Mouse (Mus musculus) cortical plate, adult 2 months (tissue): ENCODE measurements at regions not wholly inside any gene's neighbourhood (a gene's known extent, or its start where the extent isn't known, plus 50 kb on each side); places are given as distances from the start of the nearest gene placed in this dataset.

Experiments
- H3K27ac ChIP-seq: fragments of 200-500 bp; 2 replicates; pipeline ENCODE4 v1.5.1; 2012; ENCODE audit warnings: low read length, control low read depth, inconsistent platforms; ENCODE audit not compliant: insufficient read depth
- H3K4me1 ChIP-seq: fragments of 200-500 bp; 2 replicates; pipeline ENCODE4 v1.6.1; 2011; ENCODE audit warnings: low read length; ENCODE audit not compliant: control insufficient read depth, insufficient read depth
- H3K4me3 ChIP-seq: fragments of 200-500 bp; 2 replicates; pipeline ENCODE4 v1.5.1; 2011; ENCODE audit warnings: mild to moderate bottlenecking, low read length, control low read depth; ENCODE audit not compliant: insufficient read depth
- CTCF ChIP-seq: fragments of 200-500 bp; IDR thresholded peaks from 2 replicates; pipeline ENCODE4 v1.5.1; 2011; ENCODE audit warnings: mild to moderate bottlenecking, control low read depth, low read length; ENCODE audit not compliant: insufficient read depth; ENCODE audit errors: extremely low read depth
- POLR2A ChIP-seq: fragments of 200-500 bp; IDR thresholded peaks from 2 replicates; pipeline ENCODE4 v1.6.1; 2011; ENCODE audit warnings: mild to moderate bottlenecking, low read length, control low read depth; ENCODE audit not compliant: insufficient read depth; ENCODE audit errors: extremely low read depth

DNA sequence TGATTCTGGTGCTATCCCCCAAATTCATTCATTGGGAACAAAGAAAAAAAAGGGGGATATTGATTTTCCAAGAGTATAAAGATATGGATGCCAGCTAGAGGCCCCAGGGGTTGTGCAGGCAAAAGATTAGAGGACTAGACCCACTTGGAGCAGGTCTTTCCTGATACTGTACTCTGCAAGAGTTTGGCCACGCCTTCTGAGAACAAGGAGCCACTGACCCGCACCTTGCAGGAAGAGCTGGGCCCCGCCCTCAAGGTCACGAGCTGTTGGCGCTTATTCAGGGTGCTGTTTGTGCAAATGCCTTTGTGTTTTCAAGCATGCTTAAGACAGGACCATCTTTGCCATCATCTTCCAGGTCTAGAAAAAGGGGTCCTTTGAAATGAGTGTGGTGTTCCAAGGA lies 54.5 kb upstream of the Slc7a1 start:
- TF ChIP-seq CTCF (no peak), POLR2A (no peak)
- peaks cover 2% of the 10 kb centered on the region; the same call in 1 of the 2 replicates for H3K4me1 ChIP-seq
- H3K27ac ChIP-seq, result no peak overlapping the region
- H3K4me3 ChIP-seq, result no peak overlapping the region

DNA sequence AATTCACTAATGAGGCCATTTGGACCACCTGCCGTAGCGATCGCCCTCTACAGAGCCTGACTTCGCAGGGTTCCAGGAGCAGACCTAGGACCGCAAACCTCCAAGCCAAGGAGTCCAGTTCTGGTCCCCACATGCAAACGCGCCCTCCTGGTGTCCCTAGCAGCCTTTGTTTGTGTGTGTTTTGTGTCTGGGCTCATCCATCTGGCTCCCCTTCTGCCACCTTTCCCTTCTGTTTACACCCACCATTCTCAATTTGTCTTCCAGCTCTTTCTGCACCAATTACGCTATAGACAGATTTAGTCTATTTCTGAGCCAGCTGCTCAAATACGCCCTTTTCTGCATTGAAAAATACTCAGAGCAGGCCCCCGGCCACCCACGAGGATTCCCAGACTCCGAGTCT lies 54.1 kb upstream of the Slc7a1 start:
- no peak for TF ChIP-seq POLR2A
- no peak for TF ChIP-seq CTCF
- Histone ChIP-seq H3K4me1 (peaks cover 2% of the 10 kb centered on the region; the same call in 1 of the 2 replicates), H3K27ac (no peak overlapping the region), H3K4me3 (no peak overlapping the region)

DNA sequence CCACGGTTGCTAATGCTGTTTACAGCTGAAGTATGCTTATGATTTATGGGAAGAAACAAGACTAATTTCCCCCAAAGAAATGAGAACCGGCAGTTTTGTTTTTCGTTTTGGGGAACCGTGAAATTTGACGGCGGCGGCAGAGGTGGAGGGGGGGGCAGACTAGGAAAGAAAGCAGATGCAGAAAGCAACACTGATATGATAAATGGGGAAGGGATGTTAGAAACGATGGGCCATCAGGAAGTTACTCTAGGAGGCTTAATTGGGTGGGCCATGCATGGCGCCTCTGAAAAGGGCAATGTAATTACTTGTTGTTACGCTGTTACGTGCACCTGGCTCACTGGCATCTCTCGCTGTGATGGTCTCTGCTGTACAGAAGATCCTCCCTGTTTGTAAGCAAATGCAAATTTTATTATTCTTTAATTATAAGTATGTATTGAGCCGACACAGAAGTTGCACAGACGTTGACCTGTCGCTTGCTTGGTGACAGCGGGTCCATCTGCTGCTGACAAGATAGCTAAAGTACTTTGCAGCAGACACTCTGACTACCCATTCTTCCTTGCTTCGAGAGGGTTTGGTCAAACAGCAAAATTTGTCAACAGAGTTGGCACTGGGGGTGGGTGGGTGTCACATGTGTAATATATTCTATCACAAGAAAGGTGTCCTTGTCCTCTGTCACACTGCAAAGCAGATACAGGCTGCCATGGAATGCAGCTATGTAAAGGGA lies 53.4 kb upstream of the Slc7a1 start:
- TF ChIP-seq CTCF, result no peak
- TF ChIP-seq POLR2A, result no peak
- no peak overlapping the region for H3K4me3 ChIP-seq
- H3K4me1 ChIP-seq, result peaks cover 2% of the 10 kb centered on the region; the same call in 1 of the 2 replicates
- H3K27ac ChIP-seq, result no peak overlapping the region

DNA sequence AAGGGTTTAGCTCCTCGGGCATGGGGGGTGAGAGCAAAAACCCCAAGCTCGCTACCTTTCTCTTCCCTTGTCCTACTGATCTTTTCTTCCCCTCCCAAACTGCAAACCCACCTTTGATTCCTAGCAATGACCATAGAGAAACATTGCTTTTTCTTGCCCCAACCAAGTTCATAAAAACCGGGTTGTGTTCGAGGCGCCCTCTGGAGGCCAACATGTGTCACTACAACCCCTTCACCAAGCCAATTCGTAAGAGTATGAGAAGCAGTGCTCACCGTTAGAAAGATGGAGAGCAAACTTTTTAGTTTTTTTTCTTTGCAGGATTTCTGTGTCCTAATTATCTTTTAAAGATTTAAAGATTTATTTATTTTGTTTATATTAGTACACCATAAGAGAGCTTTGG lies 52.1 kb upstream of the Slc7a1 start:
- no peak overlapping the region for H3K27ac ChIP-seq
- no peak overlapping the region for H3K4me3 ChIP-seq
- H3K4me1 ChIP-seq, result peaks cover 2% of the 10 kb centered on the region; the same call in 1 of the 2 replicates
- TF ChIP-seq POLR2A, result no peak
- peak; percentile 80 for TF ChIP-seq CTCF

DNA sequence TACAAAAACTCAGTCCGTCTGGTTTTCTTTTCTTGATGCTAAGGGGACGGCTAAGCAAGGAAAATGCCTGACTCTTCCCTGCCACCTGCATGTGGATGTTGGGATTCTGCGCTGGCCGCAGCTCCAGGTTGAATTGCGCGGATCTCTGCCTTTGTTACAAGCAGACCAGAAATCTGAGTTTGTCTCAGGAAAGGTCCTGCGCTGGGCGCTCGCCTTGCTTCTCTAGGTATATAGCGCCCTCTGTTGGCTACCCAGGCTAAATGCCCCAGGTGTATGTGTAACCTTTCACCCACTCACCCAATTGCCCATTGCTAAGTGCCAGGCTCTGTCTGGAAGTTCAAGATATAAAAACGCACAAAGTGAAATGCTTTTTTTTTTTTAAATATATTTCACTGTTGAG lies 51.2 kb upstream of the Slc7a1 start:
- Histone ChIP-seq H3K27ac (no peak overlapping the region), H3K4me3 (no peak overlapping the region), H3K4me1 (peaks cover 2% of the 10 kb centered on the region; the same call in 1 of the 2 replicates)
- TF ChIP-seq CTCF (peak; percentile 80), POLR2A (no peak)
